Mouse (Mus musculus) testis, adult 2 months (tissue): ENCODE data around the gene Upk3bl.

ENCODE experiments used
- CTCF ChIP-seq: fragments of 200-500 bp; IDR thresholded peaks from 2 replicates; pipeline ENCODE4 v1.5.1; 2012; ENCODE audit warnings: low read depth, mild to moderate bottlenecking, inconsistent platforms, low read length, moderate library complexity; ENCODE audit not compliant: control insufficient read depth, insufficient read depth, insufficient replicate concordance
- POLR2A ChIP-seq: fragments of 200-500 bp; IDR thresholded peaks from 2 replicates; pipeline ENCODE4 v1.6.1; 2012; ENCODE audit warnings: low read depth, mild to moderate bottlenecking, inconsistent platforms, low read length, moderate library complexity; ENCODE audit not compliant: control insufficient read depth

GRCm38 (mm10) chr5:136035285-136035684 lies 19.0 kb upstream of the Upk3bl start:
- TF ChIP-seq CTCF, result no peak
- no peak for TF ChIP-seq POLR2A
